Mouse (Mus musculus): ENCODE data around the gene Fstl3. TPM values are rescaled to one million over a fixed set of nuclear protein-coding genes. Genes with fewer than 3 reads are reported as not detected.

Fstl3 gene
- polyA plus RNA-seq, 1 experiment from 2014 or later = 2.7 TPM

DNA sequence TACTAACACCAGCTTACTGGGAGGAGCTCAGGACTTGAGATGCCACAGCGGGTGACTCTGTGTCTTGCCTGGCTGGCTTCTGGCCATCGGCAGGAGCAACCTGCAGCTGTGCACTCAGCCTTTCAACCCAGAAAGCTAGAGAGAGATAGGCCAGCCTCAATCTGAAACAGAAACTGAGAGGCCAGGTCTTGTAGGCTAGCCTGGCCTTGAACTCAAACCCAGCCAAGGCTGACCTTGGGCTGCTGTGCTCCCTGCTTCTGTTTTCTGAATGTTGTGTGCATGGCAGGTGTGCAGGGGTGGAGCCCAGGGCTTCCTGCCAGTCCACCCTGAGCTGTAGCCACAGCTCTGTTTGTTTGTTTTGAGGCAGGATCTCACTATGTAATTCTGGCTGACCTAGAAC lies 3.9 kb upstream of the Fstl3 start:
- H3K4me2 ChIP-seq (ENCODE audit: low read depth, low read length) = no peak overlapping the region
- H3K27me3 ChIP-seq (ENCODE audit: control insufficient read depth, insufficient read depth, low read length) = peaks cover 7% of the 10 kb centered on the region; the same call in 1 of the 2 replicates
- no peak overlapping the region for H3K9ac ChIP-seq (replicated peaks; ENCODE audit: low read length)
- H3K36me3 ChIP-seq (replicated peaks; ENCODE audit: control insufficient read depth, insufficient read depth, low read depth, low read length) = no peaks in the 10 kb centered on the region
- H3K27ac ChIP-seq (replicated peaks; ENCODE audit: low read depth, low read length) = no peak overlapping the region
- DNase-seq (ENCODE audit: low spot score) (no peak), ATAC-seq (replicated peaks; ENCODE audit: insufficient number of reproducible peaks, low FRiP score, low TSS enrichment, low read depth) (no peak)
- H3K9me3 ChIP-seq (replicated peaks; ENCODE audit: control insufficient read depth, low read length) = no peaks in the 10 kb centered on the region
- peaks cover 3% of the 10 kb centered on the region; the same call in 1 of the 2 replicates for H3K4me1 ChIP-seq (ENCODE audit: control insufficient read depth, insufficient read depth, low read length)
- H3K4me3 ChIP-seq (ENCODE audit: low read depth, low read length) = no peak overlapping the region
- WGBS = 79% methylated on average over 2 of the region's 2 CpGs

DNA sequence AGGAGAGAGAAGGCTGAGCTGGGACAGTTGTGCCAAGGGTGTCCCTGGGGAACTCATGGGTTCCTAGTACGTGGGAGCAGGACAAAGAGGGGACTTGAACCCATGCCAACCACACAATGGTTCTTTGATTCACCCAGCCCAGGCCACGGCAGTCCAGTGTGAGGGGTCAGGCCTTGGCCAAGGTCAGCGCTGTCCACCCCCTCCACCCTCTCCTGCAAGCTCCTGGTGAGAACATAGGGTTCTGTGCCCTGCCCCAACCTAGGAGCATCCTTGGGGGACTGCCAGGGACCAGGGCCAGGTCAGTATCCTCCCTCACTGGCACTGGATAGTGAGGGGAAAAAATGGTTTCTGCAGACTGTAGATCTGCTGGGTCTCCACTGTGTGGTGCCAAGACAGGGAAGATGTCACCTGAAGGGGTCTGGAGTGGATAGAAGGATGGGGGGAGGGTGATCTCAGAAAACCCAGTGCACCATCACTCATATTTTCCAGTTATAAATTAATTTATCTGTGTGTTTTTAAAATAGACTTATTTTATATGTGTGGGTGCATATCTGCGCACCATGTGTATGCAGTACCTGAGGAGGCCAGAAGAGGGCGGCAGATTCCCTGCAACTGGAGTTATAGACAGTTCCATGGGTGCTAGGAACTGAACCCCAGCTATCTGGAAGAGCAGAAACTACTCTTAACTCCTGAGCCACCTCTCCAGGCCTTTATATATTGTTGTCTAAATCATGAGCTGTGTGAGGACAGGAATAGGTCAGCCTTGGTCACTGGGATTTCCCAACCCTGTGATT lies 2.4 kb upstream of the Fstl3 start:
- Histone ChIP-seq H3K36me3 (replicated peaks; ENCODE audit: control insufficient read depth, insufficient read depth, low read depth, low read length) (no peaks in the 10 kb centered on the region), H3K4me2 (ENCODE audit: low read depth, low read length) (no peak overlapping the region)
- no peak for ATAC-seq (replicated peaks; ENCODE audit: insufficient number of reproducible peaks, low FRiP score, low TSS enrichment, low read depth)

DNA sequence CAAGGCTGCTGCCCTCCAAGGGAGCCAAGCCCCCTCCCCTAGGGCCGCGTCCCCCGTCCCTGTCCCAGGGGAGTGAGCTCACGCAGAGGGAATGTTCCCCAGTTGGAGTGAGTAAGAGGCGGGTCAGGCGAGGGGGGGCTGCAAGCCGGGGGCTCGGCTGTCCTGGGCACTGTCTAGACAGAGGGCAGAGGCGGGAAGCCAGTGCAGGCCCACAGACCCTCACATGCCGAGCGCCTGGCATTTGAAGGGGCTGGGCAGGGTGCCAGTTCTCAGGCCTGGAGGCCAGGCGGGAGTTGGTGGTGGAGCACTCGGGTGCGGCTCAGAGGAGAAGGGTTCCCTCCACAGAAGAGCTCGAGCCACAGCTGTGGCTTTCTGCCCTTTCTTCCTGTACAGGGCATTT lies 934 bp downstream of the Fstl3 start:
- no peak overlapping the region for H3K9ac ChIP-seq (replicated peaks; ENCODE audit: low read length)
- ATAC-seq (replicated peaks; ENCODE audit: insufficient number of reproducible peaks, low FRiP score, low TSS enrichment, low read depth) = no peak
- H3K36me3 ChIP-seq (replicated peaks; ENCODE audit: control insufficient read depth, insufficient read depth, low read depth, low read length) = no peaks in the 10 kb centered on the region
- H3K4me3 ChIP-seq (ENCODE audit: low read depth, low read length) = no peak overlapping the region
- no peak for DNase-seq (ENCODE audit: low spot score)
- H3K27ac ChIP-seq (replicated peaks; ENCODE audit: low read depth, low read length) = no peak overlapping the region
- WGBS = 23% methylated on average over 15 of the region's 15 CpGs
- no peaks in the 10 kb centered on the region for H3K9me3 ChIP-seq (replicated peaks; ENCODE audit: control insufficient read depth, low read length)
- H3K4me1 ChIP-seq (ENCODE audit: control insufficient read depth, insufficient read depth, low read length) = peaks cover 3% of the 10 kb centered on the region; the same call in 1 of the 2 replicates
- H3K4me2 ChIP-seq (ENCODE audit: low read depth, low read length) = no peak overlapping the region
- peaks cover 14% of the 10 kb centered on the region; the same call in 1 of the 2 replicates for H3K27me3 ChIP-seq (ENCODE audit: control insufficient read depth, insufficient read depth, low read length)

More for the DNA sequence above, 2.4 kb upstream of the Fstl3 start:
- Histone ChIP-seq H3K4me3 (ENCODE audit: low read depth, low read length) (no peak overlapping the region), H3K27me3 (ENCODE audit: control insufficient read depth, insufficient read depth, low read length) (peaks cover 10% of the 10 kb centered on the region; the same call in 1 of the 2 replicates), H3K9ac (replicated peaks; ENCODE audit: low read length) (no peak overlapping the region), H3K4me1 (ENCODE audit: control insufficient read depth, insufficient read depth, low read length) (peaks cover 3% of the 10 kb centered on the region; the same call in 1 of the 2 replicates), H3K27ac (replicated peaks; ENCODE audit: low read depth, low read length) (no peak overlapping the region), H3K9me3 (replicated peaks; ENCODE audit: control insufficient read depth, low read length) (no peaks in the 10 kb centered on the region)
- DNase-seq (ENCODE audit: low spot score) = no peak
- 71% methylated on average over 5 of the region's 5 CpGs for WGBS

DNA sequence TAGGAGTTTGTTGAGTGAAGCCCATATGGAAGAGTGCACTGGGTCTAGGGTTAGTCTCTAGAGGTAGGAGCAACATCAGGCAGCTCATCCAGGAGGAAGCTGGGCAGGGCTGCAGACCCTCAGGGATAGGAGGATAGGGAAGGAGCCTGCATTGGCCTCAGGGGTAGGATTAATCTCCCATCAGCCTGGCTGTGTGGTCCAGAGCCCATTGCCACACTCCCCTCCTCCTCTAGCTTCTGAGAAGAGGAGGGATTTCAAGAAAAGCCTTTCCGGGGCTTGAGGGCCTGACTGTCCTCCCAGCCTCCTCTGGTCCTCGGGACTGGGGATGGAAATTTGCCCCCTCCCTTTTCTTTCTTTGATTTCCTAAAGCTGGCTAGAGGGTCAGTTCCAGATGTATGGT lies 2.1 kb downstream of the Fstl3 start:
- Histone ChIP-seq H3K36me3 (replicated peaks; ENCODE audit: control insufficient read depth, insufficient read depth, low read depth, low read length) (no peaks in the 10 kb centered on the region), H3K9ac (replicated peaks; ENCODE audit: low read length) (no peak overlapping the region), H3K4me2 (ENCODE audit: low read depth, low read length) (no peak overlapping the region), H3K9me3 (replicated peaks; ENCODE audit: control insufficient read depth, low read length) (no peaks in the 10 kb centered on the region), H3K27me3 (ENCODE audit: control insufficient read depth, insufficient read depth, low read length) (peaks cover 14% of the 10 kb centered on the region; the same call in 1 of the 2 replicates), H3K4me1 (ENCODE audit: control insufficient read depth, insufficient read depth, low read length) (peaks cover 3% of the 10 kb centered on the region; the same call in 1 of the 2 replicates), H3K4me3 (ENCODE audit: low read depth, low read length) (no peak overlapping the region), H3K27ac (replicated peaks; ENCODE audit: low read depth, low read length) (no peak overlapping the region)
- ATAC-seq (replicated peaks; ENCODE audit: insufficient number of reproducible peaks, low FRiP score, low TSS enrichment, low read depth) (no peak), DNase-seq (ENCODE audit: low spot score) (no peak)
- WGBS = 23% methylated on average over 2 of the region's 2 CpGs

DNA sequence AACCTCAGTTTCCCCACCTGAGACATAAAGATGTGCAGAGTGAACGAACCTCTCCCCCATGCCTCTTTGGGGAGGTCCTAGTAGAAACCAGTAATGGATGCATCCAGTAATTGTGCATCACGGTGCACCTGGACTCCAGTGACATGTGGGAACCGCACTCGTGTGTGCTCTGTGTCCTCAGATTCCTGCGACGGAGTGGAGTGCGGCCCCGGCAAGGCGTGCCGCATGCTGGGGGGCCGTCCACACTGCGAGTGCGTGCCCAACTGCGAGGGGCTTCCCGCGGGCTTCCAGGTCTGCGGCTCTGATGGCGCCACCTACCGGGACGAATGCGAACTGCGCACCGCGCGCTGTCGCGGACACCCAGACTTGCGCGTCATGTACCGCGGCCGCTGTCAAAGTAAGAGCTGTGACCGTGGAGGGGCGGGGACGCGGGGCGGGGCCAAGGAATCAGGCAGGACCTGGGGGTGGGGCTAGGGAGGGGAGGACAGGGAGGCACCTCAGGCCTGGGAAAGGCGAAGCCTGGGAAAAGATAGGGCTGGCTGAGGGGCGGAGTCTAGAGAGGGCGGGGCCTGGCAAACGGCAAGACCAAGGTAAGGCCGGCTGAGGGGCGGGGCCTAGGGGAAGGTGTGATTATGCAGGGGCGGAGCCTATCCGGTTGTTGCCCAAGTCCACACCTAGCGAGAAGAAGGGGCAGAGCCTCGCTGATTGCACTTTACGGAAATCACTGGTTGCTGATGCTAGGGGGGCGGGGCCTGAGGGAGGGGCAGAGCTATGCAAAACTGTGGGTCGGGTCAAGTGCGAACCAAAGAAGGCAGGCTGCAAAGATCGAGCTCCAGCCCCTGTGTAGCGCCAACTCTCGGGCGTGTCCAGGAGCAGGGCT lies 3.0 kb downstream of the Fstl3 start:
- Histone ChIP-seq H3K4me1 (ENCODE audit: control insufficient read depth, insufficient read depth, low read length) (peaks cover 3% of the 10 kb centered on the region; the same call in 1 of the 2 replicates), H3K4me3 (ENCODE audit: low read depth, low read length) (peak overlapping the region; percentile 33), H3K9me3 (replicated peaks; ENCODE audit: control insufficient read depth, low read length) (no peaks in the 10 kb centered on the region), H3K36me3 (replicated peaks; ENCODE audit: control insufficient read depth, insufficient read depth, low read depth, low read length) (no peaks in the 10 kb centered on the region), H3K4me2 (ENCODE audit: low read depth, low read length) (peak overlapping the region; percentile 71), H3K27ac (replicated peaks; ENCODE audit: low read depth, low read length) (no peak overlapping the region), H3K9ac (replicated peaks; ENCODE audit: low read length) (no peak overlapping the region), H3K27me3 (ENCODE audit: control insufficient read depth, insufficient read depth, low read length) (peaks cover 14% of the 10 kb centered on the region; the same call in 1 of the 2 replicates)
- 1% methylated on average over 54 of the region's 55 CpGs for WGBS
- peak; percentile 93 for DNase-seq (ENCODE audit: low spot score)
- ATAC-seq (replicated peaks; ENCODE audit: insufficient number of reproducible peaks, low FRiP score, low TSS enrichment, low read depth) = peak; percentile 86

DNA sequence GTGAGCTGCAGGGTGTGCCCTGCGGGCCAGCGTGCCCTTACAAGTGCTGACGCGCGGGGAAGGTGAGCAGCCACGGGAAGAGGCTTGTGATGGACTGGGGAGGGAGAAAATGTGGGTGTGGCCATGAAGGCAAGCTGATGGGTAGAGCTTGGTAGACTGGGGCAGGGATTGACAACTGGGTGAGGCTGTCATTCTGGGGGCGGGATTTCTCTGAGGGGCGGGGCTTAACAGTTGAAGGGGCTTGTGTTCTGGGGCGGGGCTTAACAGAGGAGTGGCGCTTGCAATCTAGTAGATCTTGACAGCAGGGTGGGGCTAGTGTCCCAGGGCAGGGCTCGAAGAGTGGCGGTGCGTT lies 3.6 kb downstream of the Fstl3 start:
- no peak overlapping the region for H3K27ac ChIP-seq (replicated peaks; ENCODE audit: low read depth, low read length)

DNA sequence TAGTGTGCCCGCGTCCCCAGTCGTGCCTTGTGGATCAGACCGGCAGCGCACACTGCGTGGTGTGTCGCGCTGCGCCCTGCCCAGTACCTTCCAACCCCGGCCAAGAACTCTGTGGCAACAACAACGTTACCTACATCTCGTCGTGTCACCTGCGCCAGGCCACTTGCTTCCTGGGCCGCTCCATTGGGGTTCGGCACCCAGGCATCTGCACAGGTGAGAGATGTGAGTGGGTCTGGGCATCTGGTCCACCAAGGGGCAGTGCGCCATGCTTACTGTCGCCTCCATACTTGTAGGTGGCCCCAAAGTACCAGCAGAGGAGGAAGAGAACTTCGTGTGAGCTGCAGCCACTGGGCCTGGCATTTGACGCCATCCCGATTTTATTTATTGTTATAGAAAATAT lies 4.1 kb downstream of the Fstl3 start:
- H3K27me3 ChIP-seq (ENCODE audit: control insufficient read depth, insufficient read depth, low read length) = peaks cover 14% of the 10 kb centered on the region; the same call in 1 of the 2 replicates
- no peaks in the 10 kb centered on the region for H3K9me3 ChIP-seq (replicated peaks; ENCODE audit: control insufficient read depth, low read length)
- peak overlapping the region; percentile 19; the same call in 1 of the 2 replicates for H3K4me2 ChIP-seq (ENCODE audit: low read depth, low read length)
- ATAC-seq (replicated peaks; ENCODE audit: insufficient number of reproducible peaks, low FRiP score, low TSS enrichment, low read depth) = no peak
- H3K4me3 ChIP-seq (ENCODE audit: low read depth, low read length) = no peak overlapping the region
- no peak for DNase-seq (ENCODE audit: low spot score)
- no peaks in the 10 kb centered on the region for H3K36me3 ChIP-seq (replicated peaks; ENCODE audit: control insufficient read depth, insufficient read depth, low read depth, low read length)
- H3K27ac ChIP-seq (replicated peaks; ENCODE audit: low read depth, low read length) = no peak overlapping the region
- H3K4me1 ChIP-seq (ENCODE audit: control insufficient read depth, insufficient read depth, low read length) = peaks cover 3% of the 10 kb centered on the region; the same call in 1 of the 2 replicates
- no peak overlapping the region for H3K9ac ChIP-seq (replicated peaks; ENCODE audit: low read length)
- WGBS = 33% methylated on average over 21 of the region's 21 CpGs

More for the DNA sequence above, 3.6 kb downstream of the Fstl3 start:
- H3K36me3 ChIP-seq (replicated peaks; ENCODE audit: control insufficient read depth, insufficient read depth, low read depth, low read length) = no peaks in the 10 kb centered on the region
- WGBS = 0% methylated on average over 13 of the region's 13 CpGs
- H3K9me3 ChIP-seq (replicated peaks; ENCODE audit: control insufficient read depth, low read length) = no peaks in the 10 kb centered on the region
- peak overlapping the region; percentile 71 for H3K4me2 ChIP-seq (ENCODE audit: low read depth, low read length)
- H3K9ac ChIP-seq (replicated peaks; ENCODE audit: low read length) = no peak overlapping the region
- H3K4me3 ChIP-seq (ENCODE audit: low read depth, low read length) = peak overlapping the region; percentile 33
- DNase-seq (ENCODE audit: low spot score) = peak; percentile 64
- H3K27me3 ChIP-seq (ENCODE audit: control insufficient read depth, insufficient read depth, low read length) = peaks cover 14% of the 10 kb centered on the region; the same call in 1 of the 2 replicates
- peaks cover 3% of the 10 kb centered on the region; the same call in 1 of the 2 replicates for H3K4me1 ChIP-seq (ENCODE audit: control insufficient read depth, insufficient read depth, low read length)
- ATAC-seq (replicated peaks; ENCODE audit: insufficient number of reproducible peaks, low FRiP score, low TSS enrichment, low read depth) = no peak; the same call in none of the 2 replicates

Measured in embryonic facial prominence, embryonic 11.5 days (tissue).